Mouse (Mus musculus) lung, postnatal 0 days (tissue): ENCODE data around the gene Eif5a2. TPM values are rescaled to one million over a fixed set of nuclear protein-coding genes. Genes with fewer than 3 reads are reported as not detected.
A peak's percentile ranks its signal among the peaks of the same experiment; 100 is the strongest.

Experiments used
- ATAC-seq: fragments of 200-750 bp; cut with Nextera tagmentation; 2 replicates; pipeline ENCODE4 v1.8.0; 2017; ENCODE audit warnings: moderate library complexity
- DNase-seq: peaks from one replicate; pipeline ENCODE4 v3.0.0-alpha.2; 2016; ENCODE audit warnings: low spot score
- H3K27ac ChIP-seq: fragments of 300-500 bp; sonication (generic); 2 replicates; pipeline ENCODE4 v1.5.1; 2014; ENCODE audit warnings: antibody characterized with exemption, mild to moderate bottlenecking, low read length, mixed read lengths
- H3K27me3 ChIP-seq: fragments of 300-500 bp; sonication (generic); replicated peaks from 2 replicates; pipeline ENCODE4 v1.6.1; 2014; ENCODE audit warnings: low read length, mixed read lengths; ENCODE audit not compliant: insufficient read depth
- H3K36me3 ChIP-seq: fragments of 300-500 bp; sonication (generic); 2 replicates; pipeline ENCODE4 v1.6.1; 2014; ENCODE audit warnings: low read length, mixed read lengths; ENCODE audit not compliant: insufficient read depth
- H3K4me1 ChIP-seq: fragments of 300-500 bp; sonication (generic); 2 replicates; pipeline ENCODE4 v1.6.1; 2014; ENCODE audit warnings: antibody characterized with exemption, low read depth, low read length, mixed read lengths; ENCODE audit not compliant: insufficient read depth
- H3K4me2 ChIP-seq: fragments of 300-500 bp; sonication (generic); replicated peaks from 2 replicates; pipeline ENCODE4 v1.6.1; 2014; ENCODE audit warnings: low read depth, mild to moderate bottlenecking, low read length, moderate library complexity, mixed read lengths
- H3K4me3 ChIP-seq: fragments of 300-500 bp; sonication (generic); 2 replicates; pipeline ENCODE4 v1.5.1; 2014; ENCODE audit warnings: low read depth, low read length
- H3K9ac ChIP-seq: fragments of 300-500 bp; sonication (generic); replicated peaks from 2 replicates; pipeline ENCODE4 v1.6.1; 2014; ENCODE audit warnings: low read depth, mild to moderate bottlenecking
- H3K9me3 ChIP-seq: fragments of 300-500 bp; sonication (generic); 2 replicates; pipeline ENCODE4 v1.6.1; 2016; ENCODE audit warnings: low read length, mixed read lengths
- CTCF ChIP-seq: IDR thresholded peaks from 2 replicates; pipeline ENCODE4 v1.5.1; 2016; ENCODE audit warnings: antibody characterized with exemption, mild to moderate bottlenecking
- EP300 ChIP-seq: IDR thresholded peaks from 2 replicates; pipeline ENCODE4 v1.6.1; 2016; ENCODE audit warnings: antibody characterized with exemption, mild to moderate bottlenecking, control low read depth
- WGBS: fragments of 180-500 bp; shearing (Covaris S2); extraction: QIAGEN DNeasy Blood & Tissue Kit; methylation state at CpG from one replicate; pipeline ENCODE4 v1.1.7; 2014; 5-methylcytosine and 5-hydroxymethylcytosine counted together
- polyA plus RNA-seq: library from polyadenylated mRNA; unstranded; fragments of >200 nt; fragmentation: Nextera tagmentation; extraction: Ambion mirVana; gene quantifications from 2 replicates; pipeline ENCODE4 v1.2.1, GENCODE M21; 2015

Eif5a2 gene
- 4.7 and 6.2 TPM in 2 replicates for polyA plus RNA-seq

DNA sequence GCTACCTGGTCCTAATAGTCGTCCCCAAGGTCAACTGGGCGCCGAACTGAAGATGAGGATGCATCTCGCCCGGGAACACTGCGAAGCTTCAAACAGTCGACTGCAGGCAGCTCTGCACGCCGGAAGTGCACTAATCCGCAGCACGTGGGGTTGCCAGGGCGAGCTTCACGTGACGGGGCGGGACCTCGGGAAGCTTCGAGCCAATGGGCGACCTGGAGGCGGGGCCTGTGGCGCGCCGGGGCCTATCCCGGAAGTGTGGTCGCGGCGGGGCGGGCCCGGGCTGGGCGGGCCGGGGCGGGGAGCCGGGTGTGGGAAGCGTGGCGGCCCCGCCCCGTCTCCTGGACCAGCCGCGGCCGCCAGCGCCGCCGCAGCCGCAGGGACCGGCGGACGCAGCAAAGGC is at the start of gene Eif5a2:
Gene Eif5a2, plus strand, starts transcription at position 283 of the 400 bp plus-strand sequence.
- peak; percentile 99 for ATAC-seq
- Histone ChIP-seq H3K4me3 (peak within 1 kb of the TSS; percentile 56), H3K4me2 (peak within 1 kb of the TSS; percentile 99), H3K36me3 (no peaks in the 10 kb centered on the region), H3K9me3 (no peaks in the 10 kb centered on the region), H3K4me1 (0 out of 2 replicates have a peak, but pooled peaks cover 4% of the 10 kb centered on the region), H3K27me3 (no peaks in the 10 kb centered on the region), H3K9ac (peak within 1 kb of the TSS; percentile 51), H3K27ac (no peak within 1 kb of the TSS)
- DNase-seq: peak; percentile 95
- no peak for TF ChIP-seq CTCF
- no peak for TF ChIP-seq EP300
- 6% methylated on average over 24 of the region's 46 CpGs for WGBS

DNA sequence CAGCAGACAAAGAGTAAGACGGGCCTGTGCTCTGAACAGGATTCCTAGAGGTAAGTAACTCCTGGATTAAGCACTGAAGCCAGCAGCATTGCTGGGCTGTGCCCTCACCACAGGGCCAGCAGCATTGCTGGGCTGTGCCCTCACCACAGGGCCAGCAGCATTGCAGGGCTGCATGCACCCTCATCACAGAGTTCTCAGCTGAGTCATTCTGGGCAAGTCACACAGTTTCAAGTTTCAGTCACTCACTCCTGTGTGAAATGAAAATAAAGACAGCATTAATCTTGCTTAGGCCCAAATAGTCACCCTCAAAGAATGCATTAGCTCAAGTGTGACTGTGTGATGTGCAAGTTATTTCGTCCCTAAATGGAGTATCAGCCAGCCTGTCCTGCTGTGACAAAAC is 46.4 kb upstream of the Eif5a2 start:
- no peaks in the 10 kb centered on the region for H3K36me3 ChIP-seq
- DNase-seq (no peak), ATAC-seq (no peak)
- no peak overlapping the region for H3K27ac ChIP-seq
- TF ChIP-seq EP300 (no peak), CTCF (no peak)
- H3K27me3 ChIP-seq: no peaks in the 10 kb centered on the region
- no peak overlapping the region for H3K9ac ChIP-seq
- no peak overlapping the region for H3K4me3 ChIP-seq
- H3K4me1 ChIP-seq: no peaks in the 10 kb centered on the region
- no peaks in the 10 kb centered on the region for H3K9me3 ChIP-seq
- H3K4me2 ChIP-seq: no peak overlapping the region
- 64% methylated on average over 2 of the region's 2 CpGs for WGBS

GRCm38 (mm10) chr3:28736981-28737380 is 44.1 kb upstream of the Eif5a2 start:
- 60% methylated on average over 2 of the region's 2 CpGs for WGBS
- H3K4me1 ChIP-seq: no peaks in the 10 kb centered on the region
- no peak for TF ChIP-seq EP300
- no peak for TF ChIP-seq CTCF
- H3K4me2 ChIP-seq: no peak overlapping the region
- H3K27ac ChIP-seq: no peak overlapping the region
- DNase-seq (no peak), ATAC-seq (no peak)
- H3K9me3 ChIP-seq: no peaks in the 10 kb centered on the region
- H3K36me3 ChIP-seq: no peaks in the 10 kb centered on the region
- no peak overlapping the region for H3K4me3 ChIP-seq
- H3K9ac ChIP-seq: no peak overlapping the region
- H3K27me3 ChIP-seq: no peaks in the 10 kb centered on the region

GRCm38 (mm10) chr3:28740353-28740752 is 40.7 kb upstream of the Eif5a2 start:
- 39% methylated on average over 6 of the region's 6 CpGs for WGBS
- ATAC-seq: no peak

DNA sequence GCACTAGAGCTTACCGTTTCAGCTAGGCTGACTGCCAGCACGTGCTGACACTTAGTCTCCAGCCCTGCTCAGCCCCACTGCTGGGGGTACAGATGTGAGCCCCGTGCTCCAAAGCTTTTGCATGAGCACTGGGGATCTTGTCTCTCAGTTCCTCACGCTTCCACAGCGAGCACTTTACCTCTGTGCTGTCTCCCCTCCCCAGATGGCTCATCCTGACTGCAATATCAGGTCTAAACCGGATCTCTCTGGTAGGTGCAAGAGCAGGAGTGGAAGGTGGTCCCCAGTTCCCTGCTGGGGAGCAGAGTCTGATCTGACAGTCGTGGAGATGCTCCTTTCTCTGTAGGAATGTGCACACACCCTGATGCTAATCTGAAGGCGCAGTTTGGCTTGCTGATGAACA is 37.8 kb upstream of the Eif5a2 start:
- ATAC-seq (no peak), DNase-seq (no peak)
- no peak overlapping the region for H3K4me2 ChIP-seq
- H3K27ac ChIP-seq: no peak overlapping the region
- no peaks in the 10 kb centered on the region for H3K27me3 ChIP-seq
- no peak overlapping the region for H3K4me3 ChIP-seq
- H3K4me1 ChIP-seq: no peaks in the 10 kb centered on the region
- H3K9ac ChIP-seq: no peak overlapping the region
- no peak for TF ChIP-seq CTCF
- TF ChIP-seq EP300: no peak
- WGBS: 42% methylated on average over 8 of the region's 8 CpGs
- H3K36me3 ChIP-seq: no peaks in the 10 kb centered on the region
- no peaks in the 10 kb centered on the region for H3K9me3 ChIP-seq

More at GRCm38 (mm10) chr3:28740353-28740752, 40.7 kb upstream of the Eif5a2 start:
- H3K9ac ChIP-seq: no peak overlapping the region
- no peaks in the 10 kb centered on the region for H3K36me3 ChIP-seq
- H3K27ac ChIP-seq: no peak overlapping the region
- H3K9me3 ChIP-seq: no peaks in the 10 kb centered on the region
- no peak for DNase-seq
- H3K4me3 ChIP-seq: no peak overlapping the region
- H3K27me3 ChIP-seq: no peaks in the 10 kb centered on the region
- no peaks in the 10 kb centered on the region for H3K4me1 ChIP-seq
- no peak overlapping the region for H3K4me2 ChIP-seq
- TF ChIP-seq CTCF: no peak
- TF ChIP-seq EP300: no peak

DNA sequence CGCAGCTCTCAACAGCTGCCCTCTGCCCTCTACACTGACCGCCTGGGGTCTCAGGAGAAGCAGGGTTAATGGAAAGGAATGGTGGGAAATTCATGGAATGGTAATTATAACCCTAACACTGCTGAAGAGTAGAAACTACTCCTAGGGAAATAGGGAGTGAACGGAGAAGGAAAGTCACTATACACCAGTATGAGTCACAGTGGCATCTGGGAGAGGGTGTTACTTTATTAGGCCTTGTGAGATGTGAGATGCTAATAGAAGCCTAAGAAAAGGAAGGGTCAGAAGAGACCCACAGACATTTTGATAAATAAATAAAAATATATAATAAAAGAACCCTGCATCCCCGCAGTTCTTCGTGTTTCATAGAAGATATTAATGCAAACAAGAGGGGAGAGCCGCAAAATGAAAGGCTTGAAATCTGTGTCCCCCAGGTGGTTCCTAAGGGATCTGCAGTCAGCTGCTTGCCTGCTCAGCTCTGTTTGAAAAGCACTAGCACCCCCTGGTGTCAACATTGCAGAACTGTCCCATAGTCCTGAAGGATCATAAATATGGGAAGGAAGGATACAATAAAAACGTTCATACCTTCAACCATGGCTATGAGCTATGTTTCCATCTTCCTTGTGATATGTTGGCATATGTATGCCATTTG is 35.1 kb upstream of the Eif5a2 start:
- no peak overlapping the region for H3K4me2 ChIP-seq
- H3K27ac ChIP-seq: no peak overlapping the region
- no peak overlapping the region for H3K9ac ChIP-seq
- H3K9me3 ChIP-seq: no peaks in the 10 kb centered on the region
- no peaks in the 10 kb centered on the region for H3K4me1 ChIP-seq
- no peaks in the 10 kb centered on the region for H3K27me3 ChIP-seq
- no peak for TF ChIP-seq EP300
- peak; percentile 99 for TF ChIP-seq CTCF
- no peaks in the 10 kb centered on the region for H3K36me3 ChIP-seq
- WGBS: 33% methylated on average over 7 of the region's 7 CpGs
- H3K4me3 ChIP-seq: no peak overlapping the region
- ATAC-seq: peak; percentile 84
- peak; percentile 94 for DNase-seq
